Mouse (Mus musculus) heart, embryonic 13.5 days (tissue): ENCODE results near the gene Fam228a. TPM values are rescaled to one million over a fixed set of nuclear protein-coding genes. Genes with fewer than 3 reads are reported as not detected.
"Not testable (repeated sequence)": the region's sequence is repeated elsewhere in the genome, so short reads cannot be mapped to it uniquely, and the experiment has no call there.

Experiments
- ATAC-seq: fragments of 200-750 bp; cut with Nextera tagmentation; 2 replicates; pipeline ENCODE4 v1.8.0; 2017; ENCODE audit warnings: moderate TSS enrichment; ENCODE audit not compliant: insufficient number of reproducible peaks, low FRiP score, low TSS enrichment; ENCODE audit errors: extremely low read depth
- H3K27ac ChIP-seq: fragments of 300-500 bp; sonication (generic); replicated peaks from 2 replicates; pipeline ENCODE4 v1.5.1; 2015; ENCODE audit warnings: moderate library complexity, mild to moderate bottlenecking, inconsistent platforms
- H3K27me3 ChIP-seq: fragments of 300-500 bp; sonication (generic); replicated peaks from 2 replicates; pipeline ENCODE4 v1.6.1; 2015; ENCODE audit warnings: mild to moderate bottlenecking, inconsistent platforms
- H3K36me3 ChIP-seq: fragments of 300-500 bp; sonication (generic); 2 replicates; pipeline ENCODE4 v1.6.1; 2015; ENCODE audit warnings: mild to moderate bottlenecking, inconsistent platforms
- H3K4me1 ChIP-seq: fragments of 300-500 bp; sonication (generic); 2 replicates; pipeline ENCODE4 v1.6.1; 2015; ENCODE audit warnings: inconsistent platforms
- H3K4me2 ChIP-seq: fragments of 300-500 bp; sonication (generic); 2 replicates; pipeline ENCODE4 v1.6.1; 2015; ENCODE audit warnings: inconsistent platforms, mild to moderate bottlenecking, moderate library complexity
- H3K4me3 ChIP-seq: fragments of 300-500 bp; sonication (generic); 2 replicates; pipeline ENCODE4 v1.5.1; 2015; ENCODE audit warnings: moderate library complexity, mild to moderate bottlenecking, inconsistent platforms
- H3K9ac ChIP-seq: fragments of 300-500 bp; sonication (generic); 2 replicates; pipeline ENCODE4 v1.6.1; 2015; ENCODE audit warnings: inconsistent platforms, mild to moderate bottlenecking, moderate library complexity
- H3K9me3 ChIP-seq: fragments of 300-500 bp; sonication (generic); 2 replicates; pipeline ENCODE4 v1.6.1; 2016; ENCODE audit warnings: inconsistent platforms
- WGBS: fragments of 180-500 bp; shearing (Covaris S2); methylation state at CpG from one replicate; pipeline ENCODE4 v1.1.7; 2015; ENCODE audit warnings: mixed read lengths; 5-methylcytosine and 5-hydroxymethylcytosine counted together
- polyA plus RNA-seq: library from polyadenylated mRNA; unstranded; fragments of >200 nt; fragmentation: Nextera tagmentation; extraction: Ambion mirVana; gene quantifications from 2 replicates; pipeline ENCODE4 v1.2.1, GENCODE M21; 2015

Gene Fam228a
- polyA plus RNA-seq = 0.13 TPM in 1 of 2 replicates, not detected in the other

DNA sequence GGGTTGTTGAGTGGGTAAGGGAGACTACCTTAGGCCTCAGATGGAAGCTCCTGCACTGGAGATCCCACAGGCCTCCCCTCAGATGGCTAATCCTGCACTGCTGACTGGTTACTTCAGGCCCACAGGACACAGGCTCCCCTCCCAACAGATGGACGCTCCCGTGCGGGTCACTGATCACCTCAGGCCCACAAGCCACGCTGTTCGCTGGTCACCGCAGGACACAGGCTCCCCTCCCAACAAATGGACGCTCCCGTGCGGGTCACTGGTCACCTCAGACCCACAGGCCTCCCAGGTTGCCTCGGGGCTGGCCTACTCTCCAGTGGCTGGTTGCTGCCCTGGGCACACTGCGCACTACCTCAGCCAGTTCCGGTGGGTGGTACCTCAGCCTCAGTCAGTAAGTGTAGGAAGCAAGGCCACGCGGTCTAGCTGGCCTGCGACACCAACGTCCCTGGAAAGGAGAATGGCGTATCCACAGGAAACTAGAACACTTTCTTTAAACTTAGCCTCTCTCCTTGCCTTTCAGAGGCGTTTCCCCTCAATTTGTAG is at the start of gene Fam228a:
Gene Fam228a, minus strand, starts transcription at position 400 of the 546 bp plus-strand sequence.
- Histone ChIP-seq H3K9me3 (no peaks in the 10 kb centered on the region), H3K27ac (no peak within 1 kb of the TSS), H3K4me1 (no peaks in the 10 kb centered on the region), H3K4me3 (no peak within 1 kb of the TSS), H3K9ac (no peak within 1 kb of the TSS), H3K27me3 (no peaks in the 10 kb centered on the region), H3K36me3 (no peaks in the 10 kb centered on the region), H3K4me2 (no peak within 1 kb of the TSS)
- no peak for ATAC-seq
- WGBS = 84% methylated on average over 18 of the region's 18 CpGs

DNA sequence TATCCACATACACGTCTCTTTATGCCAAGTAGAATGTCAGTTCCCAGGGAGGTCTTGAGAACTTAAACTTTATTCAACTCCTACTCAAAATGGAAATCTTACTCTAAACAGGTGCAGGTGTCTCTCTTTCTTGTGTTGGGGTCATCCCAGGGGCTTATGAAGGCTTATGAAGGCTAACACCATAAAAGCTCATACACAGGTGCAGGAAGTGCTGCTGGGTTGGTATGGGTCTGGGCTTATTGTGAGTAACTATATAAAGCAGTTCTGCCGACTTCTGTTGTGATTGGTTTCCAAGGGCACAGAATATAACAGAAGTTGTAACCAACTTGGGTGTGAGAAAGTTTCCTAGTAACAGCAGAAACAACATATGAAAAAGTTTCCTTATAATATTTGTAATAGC is 46.2 kb upstream of the Fam228a start:
- Histone ChIP-seq H3K9me3 (no peaks in the 10 kb centered on the region), H3K4me2 (no peak overlapping the region), H3K36me3 (no peaks in the 10 kb centered on the region), H3K4me1 (no peaks in the 10 kb centered on the region), H3K27me3 (no peaks in the 10 kb centered on the region), H3K9ac (no peak overlapping the region), H3K4me3 (no peak overlapping the region), H3K27ac (no peak overlapping the region)
- no peak for ATAC-seq
- 56% methylated on average over 2 of the region's 2 CpGs for WGBS

DNA sequence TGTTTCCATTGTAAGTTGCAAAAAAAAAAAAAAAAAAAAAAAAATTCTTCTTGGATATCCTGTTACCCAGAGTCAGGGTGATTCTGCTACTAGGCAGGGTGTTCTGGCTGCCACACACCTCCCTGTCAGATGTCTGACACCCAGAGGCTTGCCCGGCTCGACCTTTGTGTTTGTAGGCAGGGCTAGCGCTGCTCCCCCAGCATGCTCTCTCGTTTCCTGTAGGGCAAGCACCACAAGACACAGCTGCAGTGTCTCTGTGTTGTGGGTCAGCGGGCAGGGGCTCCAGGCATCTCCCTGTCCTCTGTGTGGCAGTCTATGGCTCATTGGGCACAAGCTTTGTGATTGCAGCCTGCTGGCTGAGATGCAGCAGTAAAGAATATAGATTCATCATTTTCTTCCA is 45.4 kb upstream of the Fam228a start:
- no peaks in the 10 kb centered on the region for H3K36me3 ChIP-seq
- 50% methylated on average over 5 of the region's 5 CpGs for WGBS

DNA sequence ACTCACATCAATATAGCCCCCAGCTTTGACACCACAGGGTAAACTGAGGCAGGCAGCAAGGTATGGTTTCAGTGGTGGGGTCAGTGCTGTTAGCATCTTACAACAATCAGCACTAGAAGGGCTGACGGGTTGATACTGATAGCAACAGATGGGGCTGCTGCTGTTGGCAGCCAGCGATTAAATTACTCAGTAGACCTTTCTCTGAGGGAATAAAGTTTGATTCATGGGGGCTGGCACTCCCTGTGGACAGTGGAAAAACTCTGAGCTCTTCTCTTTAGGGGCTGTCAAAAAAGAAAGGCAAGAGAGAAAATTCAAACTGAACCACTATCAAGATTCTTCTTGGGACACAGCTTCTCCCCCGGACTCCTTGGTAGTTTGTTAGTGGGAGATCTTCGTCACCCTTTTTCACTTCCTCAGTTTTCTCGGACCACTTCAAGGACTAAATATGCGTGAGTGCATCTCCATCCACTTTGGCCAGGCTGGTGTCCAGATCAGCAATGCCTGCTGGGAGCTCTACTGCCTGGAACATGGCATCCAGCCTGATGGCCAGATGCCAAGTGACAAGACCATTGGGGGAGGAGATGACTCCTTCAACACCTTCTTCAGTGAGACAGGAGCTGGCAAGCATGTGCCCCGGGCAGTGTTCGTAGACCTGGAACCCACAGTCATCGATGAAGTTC is 43.6 kb upstream of the Fam228a start:
- not testable (repeated sequence) for ATAC-seq, H3K9ac ChIP-seq, H3K4me2 ChIP-seq, H3K4me3 ChIP-seq, H3K9me3 ChIP-seq, H3K4me1 ChIP-seq, H3K36me3 ChIP-seq, H3K27me3 ChIP-seq, H3K27ac ChIP-seq
- 71% methylated on average over 9 of the region's 9 CpGs for WGBS

More for the DNA sequence above, 45.4 kb upstream of the Fam228a start:
- Histone ChIP-seq H3K27ac (no peak overlapping the region), H3K4me1 (no peaks in the 10 kb centered on the region), H3K4me2 (no peak overlapping the region), H3K27me3 (no peaks in the 10 kb centered on the region), H3K9ac (no peak overlapping the region), H3K9me3 (no peaks in the 10 kb centered on the region), H3K4me3 (no peak overlapping the region)
- ATAC-seq = no peak

DNA sequence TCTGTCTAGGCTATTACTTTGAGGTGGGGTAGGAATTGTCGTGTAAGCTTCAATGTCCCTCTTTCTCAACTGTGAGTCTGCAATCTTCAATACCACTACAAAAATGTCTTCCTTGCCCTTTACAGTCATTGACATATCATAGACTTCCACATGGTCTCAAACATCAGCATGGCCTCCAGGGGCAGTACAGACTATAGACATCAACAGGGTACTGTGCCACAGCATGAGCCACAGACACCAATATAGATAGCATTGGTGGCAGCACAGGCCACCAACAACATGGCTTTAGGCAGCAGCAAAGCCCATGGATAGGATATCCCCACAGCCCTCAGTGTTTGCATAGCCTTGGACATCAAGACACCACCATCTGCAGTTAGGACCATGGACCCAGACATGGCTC is 43.0 kb upstream of the Fam228a start:
- no peaks in the 10 kb centered on the region for H3K4me1 ChIP-seq
- H3K4me3 ChIP-seq = no peak overlapping the region
- whole genome bisulfite sequencing = 77% methylated on average over 1 of the region's 1 CpGs
- H3K27ac ChIP-seq = no peak overlapping the region
- no peaks in the 10 kb centered on the region for H3K27me3 ChIP-seq
- no peaks in the 10 kb centered on the region for H3K36me3 ChIP-seq
- no peak overlapping the region for H3K9ac ChIP-seq
- ATAC-seq = no peak
- H3K9me3 ChIP-seq = no peaks in the 10 kb centered on the region
- H3K4me2 ChIP-seq = no peak overlapping the region

DNA sequence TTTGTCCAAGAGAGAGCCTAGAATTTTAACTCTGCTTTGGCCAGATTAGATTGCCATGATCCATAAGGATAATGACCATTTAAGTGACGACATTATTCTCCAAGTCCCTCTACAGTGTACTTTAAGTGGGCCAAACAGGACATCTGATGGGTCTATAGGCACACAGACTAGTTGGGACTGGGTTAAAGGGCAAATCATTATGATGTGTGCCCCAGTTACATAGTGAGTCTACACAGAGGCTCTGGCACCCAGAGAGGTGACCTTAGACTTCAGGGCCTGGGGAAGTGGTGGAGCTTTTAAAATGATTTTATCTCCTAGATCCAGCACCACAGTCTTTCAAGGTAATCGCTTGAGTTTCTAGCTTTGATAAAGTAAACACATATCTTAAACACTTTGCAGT is 42.0 kb upstream of the Fam228a start:
- Histone ChIP-seq H3K9me3 (no peaks in the 10 kb centered on the region), H3K4me3 (no peak overlapping the region), H3K27ac (no peak overlapping the region), H3K4me1 (no peaks in the 10 kb centered on the region), H3K27me3 (no peaks in the 10 kb centered on the region), H3K9ac (no peak overlapping the region), H3K36me3 (no peaks in the 10 kb centered on the region), H3K4me2 (no peak overlapping the region)
- 56% methylated on average over 2 of the region's 2 CpGs for WGBS
- ATAC-seq = no peak

DNA sequence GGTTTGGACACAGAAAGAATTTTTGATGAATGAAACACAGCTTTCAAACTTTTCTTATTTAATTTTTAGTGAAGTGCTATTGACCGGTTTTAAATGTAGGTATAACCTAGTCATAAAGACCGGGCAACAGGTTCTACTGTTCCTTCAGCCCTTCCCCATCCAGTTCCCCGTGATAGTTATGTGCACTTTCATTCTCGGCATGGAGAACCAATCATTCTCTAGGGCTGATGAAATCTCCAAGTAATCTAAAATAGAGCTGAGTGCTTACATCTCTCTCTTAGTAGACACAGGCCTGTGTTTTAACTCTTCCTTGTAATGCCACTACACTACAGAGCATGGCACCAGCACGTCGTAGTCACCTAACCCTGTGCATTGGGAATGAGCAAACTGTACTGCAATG is 39.5 kb upstream of the Fam228a start:
- H3K4me3 ChIP-seq = no peak overlapping the region
- WGBS = 72% methylated on average over 6 of the region's 6 CpGs
- no peak for ATAC-seq
- H3K9ac ChIP-seq = no peak overlapping the region
- H3K4me2 ChIP-seq = no peak overlapping the region
- no peak overlapping the region for H3K27ac ChIP-seq
- no peaks in the 10 kb centered on the region for H3K27me3 ChIP-seq
- no peaks in the 10 kb centered on the region for H3K36me3 ChIP-seq
- H3K9me3 ChIP-seq = no peaks in the 10 kb centered on the region
- no peaks in the 10 kb centered on the region for H3K4me1 ChIP-seq

DNA sequence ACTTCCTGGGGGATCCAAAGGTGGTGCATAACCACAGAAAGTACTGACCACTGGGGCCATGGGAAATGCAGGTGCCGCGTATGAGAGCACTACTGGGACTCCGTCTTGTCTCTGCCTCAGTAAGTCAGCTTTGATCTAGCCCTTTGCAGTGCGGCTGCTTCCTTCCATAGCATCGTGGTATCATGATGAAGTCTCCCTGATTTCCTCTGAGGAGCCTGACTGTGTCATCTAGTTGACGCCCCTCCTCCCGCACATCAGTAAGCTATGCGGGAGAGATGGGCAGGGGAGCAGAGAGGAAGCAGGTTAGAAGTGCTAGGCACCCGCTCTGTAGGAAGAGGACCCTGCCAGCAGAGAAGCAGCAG is 37.3 kb upstream of the Fam228a start:
- Histone ChIP-seq H3K9me3 (no peaks in the 10 kb centered on the region), H3K9ac (no peak overlapping the region), H3K36me3 (no peaks in the 10 kb centered on the region), H3K4me1 (no peaks in the 10 kb centered on the region), H3K27me3 (no peaks in the 10 kb centered on the region), H3K27ac (no peak overlapping the region), H3K4me3 (no peak overlapping the region), H3K4me2 (no peak overlapping the region)
- WGBS = 65% methylated on average over 9 of the region's 9 CpGs
- no peak for ATAC-seq

DNA sequence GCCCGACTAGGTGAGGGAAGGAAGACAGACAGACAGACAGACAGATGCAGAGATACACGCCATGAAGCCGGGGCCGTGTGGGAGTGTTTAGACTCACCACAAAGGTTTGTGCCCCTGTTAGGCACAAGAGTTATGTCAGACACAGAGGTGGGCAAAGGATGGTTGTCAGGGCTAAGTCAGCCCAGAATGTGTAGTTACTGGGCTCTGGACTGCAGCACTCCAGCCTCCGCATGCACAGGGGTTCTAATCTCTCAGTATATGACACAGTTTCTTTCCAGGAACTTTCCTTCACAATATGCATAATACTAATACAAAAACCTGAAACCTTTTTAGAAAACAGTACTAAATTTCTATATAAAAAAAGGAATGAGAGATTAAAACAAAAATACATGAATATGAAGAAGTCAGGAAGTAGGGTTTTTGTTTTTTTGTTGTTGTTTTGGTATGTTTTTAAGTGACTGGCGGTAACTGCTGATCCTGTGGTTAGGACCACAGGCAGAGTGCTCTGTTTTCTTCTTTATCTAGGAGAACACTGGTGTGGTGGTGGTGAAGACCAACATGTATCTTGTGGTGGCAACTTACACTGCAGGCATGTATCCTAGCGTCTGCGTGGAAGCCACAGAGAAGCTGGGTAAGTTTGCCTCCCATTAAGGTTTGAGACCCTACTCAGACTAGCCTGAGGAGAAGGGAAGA is 36.8 kb upstream of the Fam228a start:
- no peaks in the 10 kb centered on the region for H3K9me3 ChIP-seq
- H3K4me3 ChIP-seq = no peak overlapping the region
- 77% methylated on average over 8 of the region's 8 CpGs for WGBS
- H3K27me3 ChIP-seq = no peaks in the 10 kb centered on the region
- H3K9ac ChIP-seq = no peak overlapping the region
- H3K4me2 ChIP-seq = no peak overlapping the region
- no peak for ATAC-seq
- no peak overlapping the region for H3K27ac ChIP-seq
- no peaks in the 10 kb centered on the region for H3K4me1 ChIP-seq
- no peaks in the 10 kb centered on the region for H3K36me3 ChIP-seq

DNA sequence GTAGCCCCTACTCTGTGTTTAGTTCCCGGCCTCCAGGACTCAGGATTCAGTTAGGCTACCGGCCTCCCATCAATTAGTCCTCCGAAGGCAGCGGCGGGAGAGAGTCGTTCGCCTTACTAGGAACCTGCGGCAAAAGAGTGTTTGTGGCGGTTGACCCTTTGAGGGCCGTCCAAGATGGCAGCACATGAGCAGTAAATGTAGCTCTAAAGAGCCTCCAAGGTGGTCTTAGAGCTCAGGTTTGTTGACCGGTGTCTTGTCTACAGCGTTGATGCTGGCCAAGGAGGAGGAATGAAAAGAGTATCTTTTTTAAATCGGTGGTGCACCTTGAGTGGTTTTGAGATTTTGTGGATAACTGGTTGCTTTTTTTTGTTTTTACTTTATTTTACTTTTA is 31.1 kb upstream of the Fam228a start:
- H3K4me1 ChIP-seq = peaks cover 5% of the 10 kb centered on the region

DNA sequence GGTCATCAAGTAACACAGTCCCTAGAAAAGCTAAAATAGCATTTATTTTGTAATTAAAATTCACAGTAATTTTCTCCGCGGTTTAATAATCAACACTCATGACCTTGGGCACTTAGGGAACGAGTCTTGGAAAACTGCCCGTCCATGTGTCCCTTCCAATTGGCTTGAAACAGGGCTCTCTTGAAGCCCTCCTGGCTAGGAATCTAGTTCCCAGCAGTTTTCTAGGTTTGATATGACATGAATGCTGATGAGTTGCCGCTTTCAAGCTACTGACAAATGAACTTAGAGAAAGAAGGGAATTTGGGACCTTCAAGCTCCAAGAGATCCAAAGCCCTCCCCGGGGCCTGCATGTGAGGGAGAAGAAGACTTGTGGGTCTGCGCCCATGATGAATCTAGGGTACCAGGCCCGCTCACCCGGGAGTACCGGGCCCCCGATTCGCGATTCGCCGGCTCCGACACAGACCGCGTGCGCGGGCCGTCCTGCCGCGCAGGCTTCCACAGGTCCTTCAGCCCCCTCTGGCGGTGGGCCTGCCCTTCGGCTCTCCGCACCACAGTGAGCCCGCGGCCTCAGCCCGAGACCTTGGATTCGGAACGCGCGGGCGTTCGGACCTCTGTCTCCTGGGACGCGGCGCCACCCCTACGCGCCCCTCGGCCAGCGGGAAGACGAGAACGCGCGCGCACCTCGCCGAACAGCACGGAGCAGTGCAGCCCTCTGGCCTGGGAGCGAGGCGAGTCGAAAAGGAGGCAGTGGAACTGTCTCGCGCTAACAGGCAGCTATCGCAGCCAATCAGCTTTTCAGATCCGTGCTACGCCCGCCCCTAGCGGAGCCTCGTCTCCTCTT is 30.5 kb upstream of the Fam228a start, which contains the start of the genes Pfn4 and Fam228b:
Gene Pfn4, plus strand, starts transcription at position 531 of the 841 bp plus-strand sequence.
Gene Fam228b, minus strand, starts transcription at position 776 of the 841 bp plus-strand sequence.
- H3K27me3 ChIP-seq = no peaks in the 10 kb centered on the region
- no peaks in the 10 kb centered on the region for H3K9me3 ChIP-seq
- peaks cover 5% of the 10 kb centered on the region for H3K4me1 ChIP-seq
- WGBS = 3% methylated on average over 54 of the region's 61 CpGs
- peak within 1 kb of the TSS; percentile 78 for H3K4me2 ChIP-seq
- ATAC-seq = peak; percentile 90
- peak within 1 kb of the TSS; percentile 86 for H3K9ac ChIP-seq
- peak within 1 kb of the TSS; percentile 66 for H3K4me3 ChIP-seq
- H3K36me3 ChIP-seq = no peaks in the 10 kb centered on the region
- peak within 1 kb of the TSS; percentile 84 for H3K27ac ChIP-seq

More for the DNA sequence above, 31.1 kb upstream of the Fam228a start:
- H3K9ac ChIP-seq = peak overlapping the region; percentile 86
- peak; percentile 11; the same call in 1 of the 2 replicates for ATAC-seq
- H3K27ac ChIP-seq = peak overlapping the region; percentile 84
- WGBS = 19% methylated on average over 13 of the region's 13 CpGs
- peak overlapping the region; percentile 66 for H3K4me3 ChIP-seq
- no peaks in the 10 kb centered on the region for H3K9me3 ChIP-seq
- no peaks in the 10 kb centered on the region for H3K27me3 ChIP-seq
- H3K36me3 ChIP-seq = no peaks in the 10 kb centered on the region
- peak overlapping the region; percentile 78 for H3K4me2 ChIP-seq
